Mouse (Mus musculus) forebrain, embryonic 14.5 days (tissue): Measurements from ENCODE around the gene Garem2. TPM values are rescaled to one million over a fixed set of nuclear protein-coding genes. Genes with fewer than 3 reads are reported as not detected.
A peak's percentile ranks its signal among the peaks of the same experiment; 100 is the strongest.

Experiments used
- ATAC-seq: fragments of 200-750 bp; cut with Nextera tagmentation; 2 replicates; pipeline ENCODE4 v1.8.0; 2017; ENCODE audit warnings: mild to moderate bottlenecking, moderate library complexity
- DNase-seq: peaks from one replicate; pipeline ENCODE4 v3.0.0-alpha.2; 2015; ENCODE audit warnings: low spot score
- H3K27ac ChIP-seq: fragments of 300-500 bp; sonication (generic); 2 replicates; pipeline ENCODE4 v1.5.1; 2014; ENCODE audit warnings: low read depth, mild to moderate bottlenecking, control low read depth, low read length, moderate library complexity
- H3K27me3 ChIP-seq: fragments of 300-500 bp; sonication (generic); replicated peaks from 2 replicates; pipeline ENCODE4 v1.6.1; 2014; ENCODE audit warnings: low read length, control low read depth, mixed read lengths; ENCODE audit not compliant: control insufficient read depth, insufficient read depth
- H3K36me3 ChIP-seq: fragments of 300-500 bp; sonication (generic); 2 replicates; pipeline ENCODE4 v1.6.1; 2014; ENCODE audit warnings: low read length, control low read depth; ENCODE audit not compliant: control insufficient read depth, insufficient read depth
- H3K4me1 ChIP-seq: fragments of 300-500 bp; sonication (generic); 2 replicates; pipeline ENCODE4 v1.6.1; 2014; ENCODE audit warnings: antibody characterized with exemption, low read length, control low read depth; ENCODE audit not compliant: control insufficient read depth, insufficient read depth
- H3K4me2 ChIP-seq: fragments of 300-500 bp; sonication (generic); 2 replicates; pipeline ENCODE4 v1.6.1; 2014; ENCODE audit warnings: mild to moderate bottlenecking, control low read depth, low read length
- H3K4me3 ChIP-seq: fragments of 300-500 bp; sonication (generic); 2 replicates; pipeline ENCODE4 v1.5.1; 2014; ENCODE audit warnings: low read depth, low read length, control low read depth
- H3K9ac ChIP-seq: fragments of 300-500 bp; sonication (generic); 2 replicates; pipeline ENCODE4 v1.6.1; 2014; ENCODE audit warnings: mild to moderate bottlenecking, low read length, control low read depth, moderate library complexity
- H3K9me3 ChIP-seq: fragments of 300-500 bp; sonication (generic); replicated peaks from 2 replicates; pipeline ENCODE4 v1.6.1; 2016; ENCODE audit warnings: low read length, control low read depth, mixed read lengths; ENCODE audit not compliant: control insufficient read depth
- WGBS: fragments of 180-500 bp; shearing (Covaris S2); extraction: QIAGEN DNeasy Blood & Tissue Kit; methylation state at CpG from one replicate; pipeline ENCODE4 v1.1.7; 2014; 5-methylcytosine and 5-hydroxymethylcytosine counted together
- polyA plus RNA-seq: library from polyadenylated mRNA; unstranded; fragments of >200 nt; fragmentation: Nextera tagmentation; extraction: Ambion mirVana; gene quantifications from 2 replicates; pipeline ENCODE4 v1.2.1, GENCODE M21; 2014

Garem2 gene
- polyA plus RNA-seq, 1 experiment from 2014 or later: 11.3 TPM

GRCm38 (mm10) chr5:30108233-30108632, 3.3 kb downstream of the Garem2 start:
- WGBS: 70% methylated on average over 6 of the region's 6 CpGs
- no peak overlapping the region for H3K4me3 ChIP-seq
- H3K9ac ChIP-seq: peak overlapping the region; percentile 84; the same call in 1 of the 2 replicates
- peaks cover 4% of the 10 kb centered on the region; the same call in 1 of the 2 replicates for H3K27me3 ChIP-seq
- ATAC-seq (no peak), DNase-seq (no peak)
- H3K9me3 ChIP-seq: no peaks in the 10 kb centered on the region
- peaks cover 21% of the 10 kb centered on the region; the same call in 1 of the 2 replicates for H3K36me3 ChIP-seq
- H3K4me1 ChIP-seq: peaks cover 40% of the 10 kb centered on the region
- H3K4me2 ChIP-seq: peak overlapping the region; percentile 96
- H3K27ac ChIP-seq: peak overlapping the region; percentile 84; the same call in 1 of the 2 replicates

GRCm38 (mm10) chr5:30109899-30110298, 4.9 kb downstream of the Garem2 start:
- ATAC-seq: no peak
- Histone ChIP-seq H3K27me3 (peaks cover 6% of the 10 kb centered on the region; the same call in 1 of the 2 replicates), H3K9me3 (no peaks in the 10 kb centered on the region), H3K27ac (no peak overlapping the region), H3K4me2 (peak overlapping the region; percentile 38; the same call in 1 of the 2 replicates), H3K4me3 (no peak overlapping the region), H3K36me3 (peaks cover 27% of the 10 kb centered on the region; the same call in 1 of the 2 replicates), H3K4me1 (peaks cover 43% of the 10 kb centered on the region), H3K9ac (0 out of 2 replicates have a peak overlapping the region, but pooled peaks have one; percentile 8)
- DNase-seq: no peak
- WGBS: 36% methylated on average over 2 of the region's 2 CpGs

- WGBS: 10% methylated on average over 20 of the region's 22 CpGs
- ATAC-seq (no peak), DNase-seq (peak; percentile 46)
- H3K27me3 ChIP-seq: peaks cover 6% of the 10 kb centered on the region; the same call in 1 of the 2 replicates
- H3K4me1 ChIP-seq: peaks cover 43% of the 10 kb centered on the region
- H3K36me3 ChIP-seq: peaks cover 29% of the 10 kb centered on the region; the same call in 1 of the 2 replicates
- H3K9me3 ChIP-seq: no peaks in the 10 kb centered on the region
- peak overlapping the region; percentile 29; the same call in 1 of the 2 replicates for H3K9ac ChIP-seq
- peak overlapping the region; percentile 38 for H3K4me2 ChIP-seq
- H3K4me3 ChIP-seq: no peak overlapping the region
- peak overlapping the region; percentile 21; the same call in 1 of the 2 replicates for H3K27ac ChIP-seq
Measured at GRCm38 (mm10) chr5:30110371-30111060, 5.6 kb downstream of the Garem2 start.

- Histone ChIP-seq H3K4me3 (no peak overlapping the region), H3K27ac (0 out of 2 replicates have a peak overlapping the region, but pooled peaks have one; percentile 21), H3K9ac (peak overlapping the region; percentile 29; the same call in 1 of the 2 replicates), H3K36me3 (peaks cover 35% of the 10 kb centered on the region), H3K4me2 (peak overlapping the region; percentile 38), H3K4me1 (peaks cover 43% of the 10 kb centered on the region), H3K9me3 (no peaks in the 10 kb centered on the region), H3K27me3 (peaks cover 6% of the 10 kb centered on the region; the same call in 1 of the 2 replicates)
- DNase-seq (peak; percentile 69), ATAC-seq (0 out of 2 replicates have a peak, but pooled peaks have one; percentile 1)
- WGBS: 8% methylated on average over 18 of the region's 18 CpGs
Measured at GRCm38 (mm10) chr5:30111126-30111525, 6.2 kb downstream of the Garem2 start.

GRCm38 (mm10) chr5:30111771-30112170, 6.8 kb downstream of the Garem2 start:
- Histone ChIP-seq H3K9me3 (no peaks in the 10 kb centered on the region), H3K36me3 (peaks cover 41% of the 10 kb centered on the region), H3K27ac (no peak overlapping the region), H3K9ac (peak overlapping the region; percentile 29; the same call in 1 of the 2 replicates), H3K4me3 (no peak overlapping the region), H3K4me1 (peaks cover 38% of the 10 kb centered on the region), H3K4me2 (no peak overlapping the region), H3K27me3 (peaks cover 6% of the 10 kb centered on the region; the same call in 1 of the 2 replicates)
- ATAC-seq: no peak
- no peak for DNase-seq
- 75% methylated on average over 3 of the region's 3 CpGs for WGBS

GRCm38 (mm10) chr5:30112533-30113068, 7.6 kb downstream of the Garem2 start:
- Histone ChIP-seq H3K9me3 (no peaks in the 10 kb centered on the region), H3K9ac (no peak overlapping the region), H3K4me2 (no peak overlapping the region), H3K27me3 (peaks cover 6% of the 10 kb centered on the region; the same call in 1 of the 2 replicates), H3K27ac (no peak overlapping the region), H3K4me3 (no peak overlapping the region), H3K4me1 (peaks cover 30% of the 10 kb centered on the region), H3K36me3 (peaks cover 49% of the 10 kb centered on the region)
- no peak for ATAC-seq
- 81% methylated on average over 3 of the region's 3 CpGs for WGBS
- no peak for DNase-seq

- DNase-seq: peak; percentile 89
- WGBS: 4% methylated on average over 102 of the region's 103 CpGs
Measured at GRCm38 (mm10) chr5:30113881-30114760, 9.2 kb downstream of the Garem2 start.

GRCm38 (mm10) chr5:30114761-30115140, 9.8 kb downstream of the Garem2 start:
- Histone ChIP-seq H3K27ac (no peak overlapping the region), H3K9me3 (no peaks in the 10 kb centered on the region), H3K4me3 (peak overlapping the region; percentile 43), H3K9ac (peak overlapping the region; percentile 59), H3K27me3 (peaks cover 6% of the 10 kb centered on the region; the same call in 1 of the 2 replicates), H3K36me3 (peaks cover 63% of the 10 kb centered on the region), H3K4me1 (peaks cover 21% of the 10 kb centered on the region), H3K4me2 (peak overlapping the region; percentile 69)
- WGBS: 5% methylated on average over 28 of the region's 28 CpGs
- ATAC-seq (no peak), DNase-seq (no peak)

More at GRCm38 (mm10) chr5:30113881-30114760, 9.2 kb downstream of the Garem2 start:
- peaks cover 24% of the 10 kb centered on the region for H3K4me1 ChIP-seq
- peak; percentile 90 for ATAC-seq
- peak overlapping the region; percentile 43 for H3K4me3 ChIP-seq
- H3K4me2 ChIP-seq: peak overlapping the region; percentile 69
- no peaks in the 10 kb centered on the region for H3K9me3 ChIP-seq
- peaks cover 6% of the 10 kb centered on the region; the same call in 1 of the 2 replicates for H3K27me3 ChIP-seq
- no peak overlapping the region; the same call in 1 of the 2 replicates for H3K27ac ChIP-seq
- H3K9ac ChIP-seq: peak overlapping the region; percentile 59
- H3K36me3 ChIP-seq: peaks cover 60% of the 10 kb centered on the region
